Comparison of ENCODE assay signal across 12 mouse cellular contexts in the genomic region with DNA sequence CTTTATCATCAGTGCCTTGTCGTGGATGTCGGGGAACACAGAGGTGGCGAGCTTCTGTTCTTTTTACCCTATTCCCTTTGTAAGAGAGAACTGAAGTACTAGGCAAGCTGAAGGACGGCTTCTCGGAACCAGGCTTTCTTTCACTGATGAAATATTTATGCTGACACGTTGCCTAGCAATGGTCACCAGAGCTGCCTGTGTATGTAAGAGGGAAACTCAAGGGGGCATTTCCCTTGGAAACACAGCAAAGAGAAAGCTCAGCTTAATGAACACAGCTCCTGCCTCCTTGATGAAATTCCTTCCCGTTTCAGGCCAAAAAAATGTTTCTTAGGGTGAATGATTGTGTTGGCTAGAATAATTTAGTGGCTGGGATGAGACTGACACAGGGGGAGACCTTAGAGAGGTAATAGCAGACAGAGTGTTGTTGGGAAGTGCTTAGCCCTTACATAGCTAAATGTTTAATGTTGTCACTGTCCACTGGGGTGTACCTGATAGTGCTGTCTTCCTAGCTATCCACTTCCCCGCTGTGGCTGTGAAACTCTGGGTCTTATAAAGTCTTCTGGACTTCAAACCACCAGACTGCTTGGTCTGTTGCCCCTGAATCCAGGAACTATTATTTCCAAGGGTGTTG.
DNase-seq lines count a peak whose midpoint lies in the region; ATAC-seq lines count a peak whose summit lies in the region.
"Had no signal": no experiment of that assay in that cellular context is flagged by ENCODE, and none has a peak within 500 bp of the region (broad histone marks: within the 10 kb centered on the region; RNA-seq: fewer than 3 reads in every experiment).

No protein-coding gene starts in this region.

- H3K27me3 ChIP-seq in neural tube, embryonic 12.5 days (replicated peaks) = no peaks in the 10 kb centered on the region
- no peaks in the 10 kb centered on the region for H3K27me3 ChIP-seq in neural tube, embryonic 15.5 days (replicated peaks)
- H3K27me3 ChIP-seq in forebrain, embryonic 13.5 days = no peaks in the 10 kb centered on the region
- H3K27me3 ChIP-seq: heart, embryonic 12.5 days had no signal

- no peaks in the 10 kb centered on the region for H3K36me3 ChIP-seq in neural tube, embryonic 12.5 days
- no peaks in the 10 kb centered on the region for H3K36me3 ChIP-seq in neural tube, embryonic 15.5 days
- H3K36me3 ChIP-seq in forebrain, embryonic 13.5 days (ENCODE audit: poor library complexity, severe bottlenecking) = no peaks in the 10 kb centered on the region
- H3K36me3 ChIP-seq: heart, embryonic 12.5 days had no signal

- DNase-seq in lung, postnatal 10 days = peak; percentile 41
- peak; percentile 49 for DNase-seq in retina, embryonic 14.5 days (ENCODE audit: low spot score)
- DNase-seq: cerebellum, adult 8-10 months; thymus, postnatal 14 days had no signal

- H3K27ac ChIP-seq in neural tube, embryonic 12.5 days = no peak overlapping the region
- H3K27ac ChIP-seq in neural tube, embryonic 15.5 days (replicated peaks) = no peak overlapping the region
- peak overlapping the region; percentile 38; the same call in 1 of the 2 replicates for H3K27ac ChIP-seq in forebrain, embryonic 13.5 days
- H3K27ac ChIP-seq: layer of hippocampus, adult 2 months had no signal

- no peak overlapping the region for H3K4me3 ChIP-seq in neural tube, embryonic 12.5 days
- no peak overlapping the region for H3K4me3 ChIP-seq in neural tube, embryonic 15.5 days (replicated peaks)
- H3K4me3 ChIP-seq in forebrain, embryonic 13.5 days = no peak overlapping the region
- H3K4me3 ChIP-seq: heart, embryonic 12.5 days; layer of hippocampus, adult 2 months had no signal

- no peaks in the 10 kb centered on the region for H3K9me3 ChIP-seq in neural tube, embryonic 12.5 days
- H3K9me3 ChIP-seq in neural tube, embryonic 15.5 days (replicated peaks) = no peaks in the 10 kb centered on the region
- H3K9me3 ChIP-seq in forebrain, embryonic 13.5 days (replicated peaks) = no peaks in the 10 kb centered on the region
- H3K9me3 ChIP-seq: heart, embryonic 12.5 days had no signal

- ATAC-seq in neural tube, embryonic 12.5 days (ENCODE audit: low FRiP score, low read depth) = peak; percentile 68; the same call in 1 of the 2 replicates
- no peak; the same call in 1 of the 2 replicates for ATAC-seq in neural tube, embryonic 15.5 days (ENCODE audit: low FRiP score)
- ATAC-seq in forebrain, embryonic 13.5 days = peak; percentile 81
- no peak for ATAC-seq in cerebellum, adult (ENCODE audit: insufficient number of reproducible peaks, low FRiP score, low TSS enrichment)
- no peak for ATAC-seq in CD4-positive, CD25-positive, alpha-beta regulatory T cell, adult 4 months
- ATAC-seq: intestine, embryonic 16.5 days had no signal

- H3K4me2 ChIP-seq in neural tube, embryonic 12.5 days (replicated peaks) = peak overlapping the region; percentile 22; the same call in 1 of the 2 replicates
- no peak overlapping the region for H3K4me2 ChIP-seq in neural tube, embryonic 15.5 days
- H3K4me2 ChIP-seq in forebrain, embryonic 13.5 days = no peak overlapping the region
- H3K4me2 ChIP-seq: heart, embryonic 12.5 days had no signal

- 37% methylated on average over 8 of the region's 8 CpGs for WGBS in neural tube, embryonic 12.5 days
- 20% methylated on average over 8 of the region's 8 CpGs for WGBS in neural tube, embryonic 15.5 days
- WGBS in forebrain, embryonic 13.5 days = 18% methylated on average over 8 of the region's 8 CpGs

- H3K4me1 ChIP-seq in neural tube, embryonic 12.5 days = peaks cover 6% of the 10 kb centered on the region
- H3K4me1 ChIP-seq in neural tube, embryonic 15.5 days = peaks cover 7% of the 10 kb centered on the region; the same call in 1 of the 2 replicates
- H3K4me1 ChIP-seq in forebrain, embryonic 13.5 days = peaks cover 14% of the 10 kb centered on the region
- H3K4me1 ChIP-seq: heart, embryonic 12.5 days had no signal

- H3K9ac ChIP-seq in neural tube, embryonic 12.5 days = no peak overlapping the region
- H3K9ac ChIP-seq in neural tube, embryonic 15.5 days (replicated peaks) = no peak overlapping the region
- H3K9ac ChIP-seq in forebrain, embryonic 13.5 days = no peak overlapping the region
- H3K9ac ChIP-seq: heart, embryonic 12.5 days had no signal

Comparison
In these comparisons a context has a peak if more than half of its experiments do, and no peak if none do; other contexts are left out.
1. ATAC-seq: peak in neural tube, embryonic 12.5 days (single experiment) and forebrain, embryonic 13.5 days (single experiment); none in neural tube, embryonic 15.5 days (single experiment), cerebellum, adult (single experiment) and CD4-positive, CD25-positive, alpha-beta regulatory T cell, adult 4 months (single experiment).